Mouse (Mus musculus): Measurements from ENCODE around the gene Synpo2. TPM values are rescaled to one million over a fixed set of nuclear protein-coding genes. Genes with fewer than 3 reads are reported as not detected.

The Synpo2 gene
- polyA plus RNA-seq, 1 experiment from 2014 or later: 8.3 TPM

- H3K9me3 ChIP-seq (ENCODE audit: control insufficient read depth, low read length): no peaks in the 10 kb centered on the region
- H3K27ac ChIP-seq (ENCODE audit: low read depth, low read length): no peak overlapping the region
- H3K36me3 ChIP-seq (ENCODE audit: control insufficient read depth, insufficient read depth, low read length): no peaks in the 10 kb centered on the region
- H3K27me3 ChIP-seq (ENCODE audit: control insufficient read depth, insufficient read depth, low read length): no peaks in the 10 kb centered on the region
- no peak overlapping the region for H3K4me3 ChIP-seq (ENCODE audit: low read length)
- ATAC-seq (ENCODE audit: low FRiP score, low TSS enrichment): no peak
- no peak overlapping the region for H3K9ac ChIP-seq (ENCODE audit: low read depth, low read length)
- WGBS: 83% methylated on average over 11 of the region's 11 CpGs
- no peak overlapping the region for H3K4me2 ChIP-seq (replicated peaks; ENCODE audit: low read depth, low read length)
- no peaks in the 10 kb centered on the region for H3K4me1 ChIP-seq (ENCODE audit: control insufficient read depth, insufficient read depth, low read length)
These were observed 20.5 kb upstream of the Synpo2 start for GRCm38 (mm10) chr3:123256181-123257101.

GRCm38 (mm10) chr3:123245646-123246045 is 9.7 kb upstream of the Synpo2 start:
- Histone ChIP-seq H3K4me2 (replicated peaks; ENCODE audit: low read depth, low read length) (no peak overlapping the region), H3K9ac (ENCODE audit: low read depth, low read length) (no peak overlapping the region), H3K4me3 (ENCODE audit: low read length) (no peak overlapping the region), H3K36me3 (ENCODE audit: control insufficient read depth, insufficient read depth, low read length) (no peaks in the 10 kb centered on the region), H3K27me3 (ENCODE audit: control insufficient read depth, insufficient read depth, low read length) (no peaks in the 10 kb centered on the region), H3K4me1 (ENCODE audit: control insufficient read depth, insufficient read depth, low read length) (no peaks in the 10 kb centered on the region), H3K27ac (ENCODE audit: low read depth, low read length) (no peak overlapping the region), H3K9me3 (ENCODE audit: control insufficient read depth, low read length) (no peaks in the 10 kb centered on the region)
- 25% methylated on average over 4 of the region's 4 CpGs for WGBS
- no peak for ATAC-seq (ENCODE audit: low FRiP score, low TSS enrichment)

GRCm38 (mm10) chr3:123244376-123244775 is 8.4 kb upstream of the Synpo2 start:
- Histone ChIP-seq H3K4me2 (replicated peaks; ENCODE audit: low read depth, low read length) (no peak overlapping the region), H3K9me3 (ENCODE audit: control insufficient read depth, low read length) (no peaks in the 10 kb centered on the region), H3K27me3 (ENCODE audit: control insufficient read depth, insufficient read depth, low read length) (no peaks in the 10 kb centered on the region), H3K4me3 (ENCODE audit: low read length) (no peak overlapping the region), H3K36me3 (ENCODE audit: control insufficient read depth, insufficient read depth, low read length) (no peaks in the 10 kb centered on the region), H3K9ac (ENCODE audit: low read depth, low read length) (no peak overlapping the region), H3K27ac (ENCODE audit: low read depth, low read length) (no peak overlapping the region), H3K4me1 (ENCODE audit: control insufficient read depth, insufficient read depth, low read length) (no peaks in the 10 kb centered on the region)
- WGBS: 48% methylated on average over 5 of the region's 5 CpGs
- no peak for ATAC-seq (ENCODE audit: low FRiP score, low TSS enrichment)

- ATAC-seq (ENCODE audit: low FRiP score, low TSS enrichment): no peak; the same call in 1 of the 2 replicates
- no peaks in the 10 kb centered on the region for H3K36me3 ChIP-seq (ENCODE audit: control insufficient read depth, insufficient read depth, low read length)
- 0 out of 2 replicates have a peak, but pooled peaks cover 4% of the 10 kb centered on the region for H3K27me3 ChIP-seq (ENCODE audit: control insufficient read depth, insufficient read depth, low read length)
- H3K27ac ChIP-seq (ENCODE audit: low read depth, low read length): no peak overlapping the region
- no peak overlapping the region for H3K4me3 ChIP-seq (ENCODE audit: low read length)
- no peaks in the 10 kb centered on the region for H3K9me3 ChIP-seq (ENCODE audit: control insufficient read depth, low read length)
- no peak overlapping the region for H3K4me2 ChIP-seq (replicated peaks; ENCODE audit: low read depth, low read length)
- H3K9ac ChIP-seq (ENCODE audit: low read depth, low read length): no peak overlapping the region
- H3K4me1 ChIP-seq (ENCODE audit: control insufficient read depth, insufficient read depth, low read length): peaks cover 15% of the 10 kb centered on the region; the same call in 1 of the 2 replicates
These were observed 1.5 kb upstream of the Synpo2 start for GRCm38 (mm10) chr3:123237446-123237845.

GRCm38 (mm10) chr3:123237039-123237438 is 1.1 kb upstream of the Synpo2 start:
- 0 out of 2 replicates have a peak, but pooled peaks cover 4% of the 10 kb centered on the region for H3K27me3 ChIP-seq (ENCODE audit: control insufficient read depth, insufficient read depth, low read length)
- no peak overlapping the region for H3K4me2 ChIP-seq (replicated peaks; ENCODE audit: low read depth, low read length)
- ATAC-seq (ENCODE audit: low FRiP score, low TSS enrichment): peak; percentile 37; the same call in 1 of the 2 replicates
- no peaks in the 10 kb centered on the region for H3K36me3 ChIP-seq (ENCODE audit: control insufficient read depth, insufficient read depth, low read length)
- 31% methylated on average over 7 of the region's 7 CpGs for WGBS
- H3K9me3 ChIP-seq (ENCODE audit: control insufficient read depth, low read length): no peaks in the 10 kb centered on the region
- H3K9ac ChIP-seq (ENCODE audit: low read depth, low read length): no peak overlapping the region
- H3K4me1 ChIP-seq (ENCODE audit: control insufficient read depth, insufficient read depth, low read length): peaks cover 15% of the 10 kb centered on the region; the same call in 1 of the 2 replicates
- H3K27ac ChIP-seq (ENCODE audit: low read depth, low read length): no peak overlapping the region
- H3K4me3 ChIP-seq (ENCODE audit: low read length): no peak overlapping the region

GRCm38 (mm10) chr3:123235495-123235894 is 454 bp downstream of the Synpo2 start:
- 23% methylated on average over 7 of the region's 7 CpGs for WGBS
- no peaks in the 10 kb centered on the region for H3K36me3 ChIP-seq (ENCODE audit: control insufficient read depth, insufficient read depth, low read length)
- peak overlapping the region; percentile 55 for H3K4me3 ChIP-seq (ENCODE audit: low read length)
- H3K4me2 ChIP-seq (replicated peaks; ENCODE audit: low read depth, low read length): peak overlapping the region; percentile 81
- H3K27ac ChIP-seq (ENCODE audit: low read depth, low read length): no peak overlapping the region
- peaks cover 15% of the 10 kb centered on the region; the same call in 1 of the 2 replicates for H3K4me1 ChIP-seq (ENCODE audit: control insufficient read depth, insufficient read depth, low read length)
- ATAC-seq (ENCODE audit: low FRiP score, low TSS enrichment): no peak
- 0 out of 2 replicates have a peak, but pooled peaks cover 4% of the 10 kb centered on the region for H3K27me3 ChIP-seq (ENCODE audit: control insufficient read depth, insufficient read depth, low read length)
- no peaks in the 10 kb centered on the region for H3K9me3 ChIP-seq (ENCODE audit: control insufficient read depth, low read length)
- H3K9ac ChIP-seq (ENCODE audit: low read depth, low read length): peak overlapping the region; percentile 51

- no peak overlapping the region for H3K4me3 ChIP-seq (ENCODE audit: low read length)
- H3K9ac ChIP-seq (ENCODE audit: low read depth, low read length): peak overlapping the region; percentile 18; the same call in 1 of the 2 replicates
- H3K9me3 ChIP-seq (ENCODE audit: control insufficient read depth, low read length): no peaks in the 10 kb centered on the region
- H3K4me2 ChIP-seq (replicated peaks; ENCODE audit: low read depth, low read length): no peak overlapping the region; the same call in 1 of the 2 replicates
- H3K27ac ChIP-seq (ENCODE audit: low read depth, low read length): no peak overlapping the region
- no peak for ATAC-seq (ENCODE audit: low FRiP score, low TSS enrichment)
- H3K36me3 ChIP-seq (ENCODE audit: control insufficient read depth, insufficient read depth, low read length): no peaks in the 10 kb centered on the region
- peaks cover 15% of the 10 kb centered on the region; the same call in 1 of the 2 replicates for H3K4me1 ChIP-seq (ENCODE audit: control insufficient read depth, insufficient read depth, low read length)
- 0 out of 2 replicates have a peak, but pooled peaks cover 4% of the 10 kb centered on the region for H3K27me3 ChIP-seq (ENCODE audit: control insufficient read depth, insufficient read depth, low read length)
- WGBS: 45% methylated on average over 16 of the region's 16 CpGs
These were observed 1.6 kb downstream of the Synpo2 start for GRCm38 (mm10) chr3:123234191-123234836.

- H3K4me3 ChIP-seq (ENCODE audit: low read length): no peak overlapping the region
- H3K4me2 ChIP-seq (replicated peaks; ENCODE audit: low read depth, low read length): no peak overlapping the region
- H3K9ac ChIP-seq (ENCODE audit: low read depth, low read length): no peak overlapping the region
- no peaks in the 10 kb centered on the region for H3K9me3 ChIP-seq (ENCODE audit: control insufficient read depth, low read length)
- no peak for ATAC-seq (ENCODE audit: low FRiP score, low TSS enrichment)
- H3K27ac ChIP-seq (ENCODE audit: low read depth, low read length): no peak overlapping the region
- H3K27me3 ChIP-seq (ENCODE audit: control insufficient read depth, insufficient read depth, low read length): no peaks in the 10 kb centered on the region
- 90% methylated on average over 2 of the region's 2 CpGs for WGBS
- H3K36me3 ChIP-seq (ENCODE audit: control insufficient read depth, insufficient read depth, low read length): no peaks in the 10 kb centered on the region
- peaks cover 8% of the 10 kb centered on the region; the same call in 1 of the 2 replicates for H3K4me1 ChIP-seq (ENCODE audit: control insufficient read depth, insufficient read depth, low read length)
These were observed 4.3 kb downstream of the Synpo2 start for GRCm38 (mm10) chr3:123231639-123232038.

GRCm38 (mm10) chr3:123227276-123227675 is 8.7 kb downstream of the Synpo2 start:
- no peaks in the 10 kb centered on the region for H3K9me3 ChIP-seq (ENCODE audit: control insufficient read depth, low read length)
- ATAC-seq (ENCODE audit: low FRiP score, low TSS enrichment): no peak
- no peak overlapping the region for H3K4me3 ChIP-seq (ENCODE audit: low read length)
- H3K4me1 ChIP-seq (ENCODE audit: control insufficient read depth, insufficient read depth, low read length): no peaks in the 10 kb centered on the region
- H3K4me2 ChIP-seq (replicated peaks; ENCODE audit: low read depth, low read length): no peak overlapping the region
- WGBS: 89% methylated on average over 3 of the region's 3 CpGs
- H3K36me3 ChIP-seq (ENCODE audit: control insufficient read depth, insufficient read depth, low read length): no peaks in the 10 kb centered on the region
- H3K27ac ChIP-seq (ENCODE audit: low read depth, low read length): no peak overlapping the region
- H3K9ac ChIP-seq (ENCODE audit: low read depth, low read length): no peak overlapping the region
- H3K27me3 ChIP-seq (ENCODE audit: control insufficient read depth, insufficient read depth, low read length): no peaks in the 10 kb centered on the region
